Mouse (Mus musculus): ENCODE data around the gene Hrasls5. TPM values are rescaled to one million over a fixed set of nuclear protein-coding genes. Genes with fewer than 3 reads are reported as not detected.

The Hrasls5 gene
- total and polyA plus RNA-seq, 3 experiments = not detected

- Histone ChIP-seq H3K4me1 (ENCODE audit: control insufficient read depth in 1 of 2, insufficient read depth in 2 of 2) (no peaks in the 10 kb centered on the region), H3K27me3 (replicated peaks) (no peaks in the 10 kb centered on the region), H3K79me2 (replicated peaks; ENCODE audit: control insufficient read depth, extremely low read depth, insufficient read depth, poor library complexity, severe bottlenecking) (no peaks in the 10 kb centered on the region), H3K27ac (ENCODE audit: insufficient read depth, low read depth) (no peak overlapping the region), H3K36me3 (replicated peaks in 1 of 2; ENCODE audit: control insufficient read depth in 1 of 2, insufficient read depth in 1 of 2, low read length in 1 of 2) (no peaks in the 10 kb centered on the region), H3K4me3 (replicated peaks in 1 of 3; ENCODE audit: low read depth in 2 of 3, low read length in 2 of 3, poor library complexity in 1 of 3) (no peak overlapping the region), H3K9me3 (replicated peaks; ENCODE audit: low read length) (no peaks in the 10 kb centered on the region), H3K4me2 (ENCODE audit: insufficient read depth, low read depth, poor library complexity, severe bottlenecking) (no peak overlapping the region), H3K9ac (ENCODE audit: insufficient read depth, low read depth) (no peak overlapping the region)
- dilution Hi-C loops (cut with MboI; ENCODE audit: extremely low pct_ligation_motif_present, extremely low pct_unique_long_range_greater_than_20kb, low sequenced_read_pairs) (no loop called here), in situ Hi-C loops (cut with MboI; ENCODE audit: low pct_ligation_motif_present, low pct_unique_long_range_greater_than_20kb, low sequenced_read_pairs) (loop anchor here (5.0 kb wide), 1 partner anchor 66 kb away; no protein-coding TSS in a partner anchor)
- TF ChIP-seq POLR2AphosphoS2 (IDR thresholded peaks at IDR 0.05; ENCODE audit: low read depth, low read length) (no peak), HCFC1 (IDR thresholded peaks at IDR 0.05; ENCODE audit: low read depth, low read length) (no peak), MEF2A (IDR thresholded peaks at IDR 0.05; ENCODE audit: borderline replicate concordance, low read depth, low read length) (no peak), MXI1 (IDR thresholded peaks at IDR 0.05; ENCODE audit: low read depth, low read length) (no peak), NELFE (IDR thresholded peaks at IDR 0.05; ENCODE audit: low read depth, low read length) (no peak), NRF1 (IDR thresholded peaks at IDR 0.05; ENCODE audit: low read depth, low read length) (no peak), EP300 (IDR thresholded peaks at IDR 0.05; ENCODE audit: low read length) (no peak)
- DNase-seq (ENCODE audit: extremely low read depth) = no peak
Observed at GRCm38 (mm10) chr19:7598481-7598880, 13.9 kb upstream of the Hrasls5 start.

- in situ Hi-C loops (cut with MboI; ENCODE audit: low pct_ligation_motif_present, low pct_unique_long_range_greater_than_20kb, low sequenced_read_pairs) (no loop called here), dilution Hi-C loops (cut with MboI; ENCODE audit: extremely low pct_ligation_motif_present, extremely low pct_unique_long_range_greater_than_20kb, low sequenced_read_pairs) (no loop called here)
- Histone ChIP-seq H3K36me3 (replicated peaks in 1 of 2; ENCODE audit: control insufficient read depth in 1 of 2, insufficient read depth in 1 of 2, low read length in 1 of 2) (no peaks in the 10 kb centered on the region), H3K27me3 (replicated peaks) (no peaks in the 10 kb centered on the region), H3K4me3 (replicated peaks in 1 of 3; ENCODE audit: low read depth in 2 of 3, low read length in 2 of 3, poor library complexity in 1 of 3) (no peak overlapping the region), H3K4me2 (ENCODE audit: insufficient read depth, low read depth, poor library complexity, severe bottlenecking) (no peak overlapping the region), H3K79me2 (replicated peaks; ENCODE audit: control insufficient read depth, extremely low read depth, insufficient read depth, poor library complexity, severe bottlenecking) (no peaks in the 10 kb centered on the region), H3K27ac (ENCODE audit: insufficient read depth, low read depth) (no peak overlapping the region), H3K4me1 (ENCODE audit: control insufficient read depth in 1 of 2, insufficient read depth in 2 of 2) (no peaks in the 10 kb centered on the region), H3K9me3 (replicated peaks; ENCODE audit: low read length) (no peaks in the 10 kb centered on the region), H3K9ac (ENCODE audit: insufficient read depth, low read depth) (no peak overlapping the region)
- TF ChIP-seq CHD2 (IDR thresholded peaks at IDR 0.05; ENCODE audit: low read length) = no peak
- no peak for TF ChIP-seq RAD21 (IDR thresholded peaks at IDR 0.05; ENCODE audit: low read depth, low read length)
- no peak for TF ChIP-seq ZNF384 (IDR thresholded peaks at IDR 0.05; ENCODE audit: low read depth, low read length)
- no peak for TF ChIP-seq UBTF (IDR thresholded peaks at IDR 0.05; ENCODE audit: low read depth, low read length)
- TF ChIP-seq MYC (IDR thresholded peaks at IDR 0.05; ENCODE audit: low read depth, low read length) = no peak
- no peak for TF ChIP-seq E2F4 (IDR thresholded peaks at IDR 0.05; ENCODE audit: insufficient replicate concordance, low read depth, low read length)
- no peak for TF ChIP-seq EP300 (IDR thresholded peaks at IDR 0.05; ENCODE audit: low read length)
- TF ChIP-seq ZMIZ1 (IDR thresholded peaks at IDR 0.05; ENCODE audit: low read depth, low read length) = no peak
- no peak for TF ChIP-seq IRF4 (IDR thresholded peaks at IDR 0.05; ENCODE audit: low read depth, low read length)
- TF ChIP-seq CHD1 (IDR thresholded peaks at IDR 0.05; ENCODE audit: low read depth, low read length) = no peak
- no peak for TF ChIP-seq ETS1 (conservative IDR thresholded peaks at IDR 0.05; ENCODE audit: low read depth, low read length)
- no peak for TF ChIP-seq ZKSCAN1 (IDR thresholded peaks at IDR 0.05; ENCODE audit: borderline replicate concordance, low read depth, low read length)
- no peak for TF ChIP-seq JUN (IDR thresholded peaks at IDR 0.05; ENCODE audit: insufficient read depth, low read depth, low read length)
- no peak for TF ChIP-seq MAFK (IDR thresholded peaks at IDR 0.05; ENCODE audit: insufficient replicate concordance, low read length)
- no peak for TF ChIP-seq PAX5 (IDR thresholded peaks at IDR 0.05; ENCODE audit: low read length)
- TF ChIP-seq HCFC1 (IDR thresholded peaks at IDR 0.05; ENCODE audit: low read depth, low read length) = no peak
- no peak for TF ChIP-seq POLR2AphosphoS2 (IDR thresholded peaks at IDR 0.05; ENCODE audit: low read depth, low read length)
- TF ChIP-seq KAT2A (IDR thresholded peaks at IDR 0.05; ENCODE audit: insufficient replicate concordance, low read length) = no peak
- TF ChIP-seq NELFE (IDR thresholded peaks at IDR 0.05; ENCODE audit: low read depth, low read length) = no peak
- no peak for DNase-seq (ENCODE audit: extremely low read depth)
Observed at GRCm38 (mm10) chr19:7601551-7601950, 10.8 kb upstream of the Hrasls5 start.

Data from CH12.LX (cell line).